Mouse (Mus musculus): Measurements from ENCODE around the gene Mier3.

DNA sequence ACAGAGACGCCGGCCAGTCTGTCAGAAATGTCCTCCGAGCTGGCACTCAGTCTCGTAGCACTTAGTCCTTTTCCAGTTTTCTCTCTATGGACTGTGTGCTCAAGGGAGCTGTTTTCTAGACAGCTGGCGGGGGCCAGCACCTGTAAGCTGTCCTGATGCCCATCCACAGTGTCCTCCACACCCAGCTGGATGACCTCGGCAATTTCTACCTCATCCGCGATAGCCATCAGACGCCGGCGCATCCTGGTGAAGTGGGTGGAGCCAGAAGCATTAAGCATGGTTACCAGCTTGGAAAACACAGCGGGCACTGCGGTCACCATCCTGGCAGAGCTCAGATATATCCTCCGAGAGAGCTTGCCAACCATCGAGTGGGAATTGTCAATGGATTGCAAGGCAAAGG, 75.2 kb downstream of the Mier3 start:
- TF ChIP-seq POLR2A (IDR thresholded peaks at IDR 0.05; ENCODE audit: borderline replicate concordance, extremely low read depth, insufficient read depth, insufficient read length, poor library complexity, severe bottlenecking) (no peak), CTCF (IDR thresholded peaks at IDR 0.05; ENCODE audit: borderline replicate concordance, extremely low read depth, insufficient read depth, insufficient read length) (no peak)
